Mouse (Mus musculus): Measurements from ENCODE around the gene 1700056E22Rik. TPM values are rescaled to one million over a fixed set of nuclear protein-coding genes. Genes with fewer than 3 reads are reported as not detected.

The 1700056E22Rik gene
- polyA plus RNA-seq, 1 experiment from 2014 or later = 0.95 TPM

DNA sequence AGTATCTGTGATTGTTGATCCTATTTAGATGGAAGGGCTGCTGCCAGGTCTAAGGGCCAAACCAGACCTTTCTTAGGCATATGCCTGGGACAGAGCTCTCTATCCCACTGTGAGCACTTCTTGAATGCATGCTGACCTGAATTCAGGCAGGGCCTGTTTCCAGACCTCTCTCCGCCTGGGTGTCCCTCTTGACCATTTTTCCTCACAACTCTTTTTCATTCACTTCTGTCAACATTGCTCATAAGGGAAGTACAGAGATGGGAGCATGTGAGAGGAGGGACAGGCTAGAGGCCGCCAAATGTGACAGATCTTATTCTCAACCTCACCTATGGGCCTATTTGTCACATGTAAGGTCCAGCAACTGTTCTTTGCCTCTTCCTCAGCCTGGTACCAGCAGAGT is 20.1 kb upstream of the 1700056E22Rik start:
- no peaks in the 10 kb centered on the region for H3K36me3 ChIP-seq (ENCODE audit: control insufficient read depth, insufficient read depth, low read length)
- WGBS = 78% methylated on average over 2 of the region's 2 CpGs
- no peak overlapping the region for H3K9ac ChIP-seq (ENCODE audit: low read depth, low read length)
- no peak overlapping the region for H3K4me3 ChIP-seq (ENCODE audit: low read depth, low read length)
- no peaks in the 10 kb centered on the region for H3K27me3 ChIP-seq (replicated peaks; ENCODE audit: control insufficient read depth, insufficient read depth, low read length)
- H3K9me3 ChIP-seq (ENCODE audit: control insufficient read depth, low read length) = no peaks in the 10 kb centered on the region
- H3K27ac ChIP-seq (ENCODE audit: low read depth, low read length) = no peak overlapping the region
- no peak for ATAC-seq (replicated peaks; ENCODE audit: low FRiP score)
- H3K4me1 ChIP-seq (replicated peaks; ENCODE audit: control insufficient read depth, insufficient read depth, low read length) = peaks cover 8% of the 10 kb centered on the region
- H3K4me2 ChIP-seq = no peak overlapping the region
- DNase-seq (ENCODE audit: low spot score) = no peak

DNA sequence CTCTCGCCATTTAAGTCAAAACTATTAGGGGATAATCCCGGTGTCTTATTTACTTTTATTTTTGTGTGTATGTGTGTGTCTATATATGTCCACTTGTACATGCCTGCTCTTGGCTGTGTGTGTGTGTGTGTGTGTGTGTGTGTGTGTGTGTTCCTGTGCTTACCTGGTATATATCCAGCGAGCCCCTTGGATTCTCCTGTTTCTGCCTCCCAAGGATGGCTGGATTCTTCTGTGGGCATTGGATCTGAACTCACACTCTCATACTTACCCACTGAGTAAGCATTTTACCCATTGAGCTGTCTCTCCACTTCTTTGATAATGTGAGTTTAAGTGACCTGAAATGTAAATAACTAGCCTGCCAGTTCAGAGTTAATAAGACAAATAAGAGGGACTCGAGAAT is 19.6 kb upstream of the 1700056E22Rik start:
- ATAC-seq (replicated peaks; ENCODE audit: low FRiP score) (no peak), DNase-seq (ENCODE audit: low spot score) (no peak)
- H3K9ac ChIP-seq (ENCODE audit: low read depth, low read length) = no peak overlapping the region
- no peaks in the 10 kb centered on the region for H3K36me3 ChIP-seq (ENCODE audit: control insufficient read depth, insufficient read depth, low read length)
- no peaks in the 10 kb centered on the region for H3K9me3 ChIP-seq (ENCODE audit: control insufficient read depth, low read length)
- H3K27me3 ChIP-seq (replicated peaks; ENCODE audit: control insufficient read depth, insufficient read depth, low read length) = no peaks in the 10 kb centered on the region
- H3K4me3 ChIP-seq (ENCODE audit: low read depth, low read length) = no peak overlapping the region
- 81% methylated on average over 4 of the region's 4 CpGs for WGBS
- H3K4me1 ChIP-seq (replicated peaks; ENCODE audit: control insufficient read depth, insufficient read depth, low read length) = peaks cover 8% of the 10 kb centered on the region
- no peak overlapping the region for H3K4me2 ChIP-seq
- no peak overlapping the region for H3K27ac ChIP-seq (ENCODE audit: low read depth, low read length)

DNA sequence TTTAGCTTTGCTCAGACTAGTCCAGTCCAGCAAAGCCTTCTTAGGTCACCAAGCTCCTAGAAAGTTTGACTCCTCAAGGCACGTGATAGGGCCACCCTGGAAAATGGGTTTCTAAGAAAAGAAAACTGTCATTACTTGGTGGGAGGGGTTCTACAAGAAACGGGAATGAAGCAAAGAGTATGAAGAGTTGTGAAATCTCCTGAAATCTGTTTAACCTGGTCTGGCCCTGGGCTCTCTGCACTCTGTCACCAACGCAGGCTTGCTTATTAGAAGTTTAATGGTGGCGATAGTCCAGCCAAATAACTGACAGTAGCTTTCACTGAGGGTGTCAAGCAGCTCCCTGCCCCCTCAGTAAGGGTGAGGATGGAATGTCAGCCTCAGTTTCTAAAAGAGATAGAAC is 19.0 kb upstream of the 1700056E22Rik start:
- Histone ChIP-seq H3K9ac (ENCODE audit: low read depth, low read length) (no peak overlapping the region), H3K4me2 (no peak overlapping the region), H3K9me3 (ENCODE audit: control insufficient read depth, low read length) (no peaks in the 10 kb centered on the region), H3K27me3 (replicated peaks; ENCODE audit: control insufficient read depth, insufficient read depth, low read length) (no peaks in the 10 kb centered on the region), H3K27ac (ENCODE audit: low read depth, low read length) (no peak overlapping the region), H3K4me1 (replicated peaks; ENCODE audit: control insufficient read depth, insufficient read depth, low read length) (peaks cover 8% of the 10 kb centered on the region), H3K36me3 (ENCODE audit: control insufficient read depth, insufficient read depth, low read length) (no peaks in the 10 kb centered on the region), H3K4me3 (ENCODE audit: low read depth, low read length) (no peak overlapping the region)
- ATAC-seq (replicated peaks; ENCODE audit: low FRiP score) (no peak), DNase-seq (ENCODE audit: low spot score) (no peak)
- 71% methylated on average over 4 of the region's 4 CpGs for whole genome bisulfite sequencing

DNA sequence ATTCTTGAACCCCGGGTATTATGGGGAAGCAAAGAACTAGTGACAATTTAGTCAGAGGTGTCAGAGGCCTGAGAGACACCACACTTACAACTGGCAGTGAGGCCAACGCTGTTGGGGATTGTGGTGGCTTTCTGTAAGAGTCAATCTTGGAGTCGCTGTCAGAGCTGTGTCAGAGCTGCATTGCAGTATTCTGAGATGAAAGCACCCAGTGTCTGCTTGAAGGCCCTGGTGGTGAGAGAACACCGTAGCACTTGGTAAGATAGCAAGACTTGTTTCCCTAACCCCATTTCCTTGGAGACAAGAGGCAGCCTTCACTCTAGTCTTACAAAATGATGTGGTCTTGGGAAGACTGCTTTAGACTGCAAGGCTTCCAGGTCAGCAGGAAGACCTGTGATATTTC is 18.2 kb upstream of the 1700056E22Rik start:
- no peak overlapping the region for H3K4me2 ChIP-seq
- H3K4me1 ChIP-seq (replicated peaks; ENCODE audit: control insufficient read depth, insufficient read depth, low read length) = peaks cover 8% of the 10 kb centered on the region
- H3K9me3 ChIP-seq (ENCODE audit: control insufficient read depth, low read length) = no peaks in the 10 kb centered on the region
- H3K9ac ChIP-seq (ENCODE audit: low read depth, low read length) = no peak overlapping the region
- H3K27ac ChIP-seq (ENCODE audit: low read depth, low read length) = no peak overlapping the region
- no peak for DNase-seq (ENCODE audit: low spot score)
- H3K36me3 ChIP-seq (ENCODE audit: control insufficient read depth, insufficient read depth, low read length) = no peaks in the 10 kb centered on the region
- 60% methylated on average over 4 of the region's 4 CpGs for WGBS
- H3K27me3 ChIP-seq (replicated peaks; ENCODE audit: control insufficient read depth, insufficient read depth, low read length) = no peaks in the 10 kb centered on the region
- H3K4me3 ChIP-seq (ENCODE audit: low read depth, low read length) = no peak overlapping the region
- ATAC-seq (replicated peaks; ENCODE audit: low FRiP score) = 0 out of 2 replicates have a peak, but pooled peaks have one; percentile 23

DNA sequence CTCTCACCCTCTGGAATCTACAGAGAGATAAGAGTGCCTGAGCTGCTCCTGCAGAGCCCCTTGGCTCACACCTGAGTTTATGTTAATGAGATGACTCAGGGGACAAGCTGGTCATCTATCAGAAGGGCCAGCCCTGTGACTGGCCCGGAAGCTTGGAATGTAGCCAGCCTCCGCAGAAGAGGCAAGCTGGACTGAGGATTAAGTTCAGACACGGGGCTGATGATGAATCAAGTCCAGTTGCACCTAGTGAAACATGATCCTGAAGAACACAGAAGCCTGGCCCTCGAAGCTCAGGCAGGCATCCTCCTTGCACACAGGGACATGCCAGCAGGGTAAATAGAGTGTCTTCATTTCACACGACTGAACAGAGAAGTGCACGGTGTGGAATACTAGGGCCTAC is 17.7 kb upstream of the 1700056E22Rik start:
- DNase-seq (ENCODE audit: low spot score) (no peak), ATAC-seq (replicated peaks; ENCODE audit: low FRiP score) (no peak)
- H3K36me3 ChIP-seq (ENCODE audit: control insufficient read depth, insufficient read depth, low read length) = no peaks in the 10 kb centered on the region
- no peak overlapping the region for H3K27ac ChIP-seq (ENCODE audit: low read depth, low read length)
- peaks cover 8% of the 10 kb centered on the region for H3K4me1 ChIP-seq (replicated peaks; ENCODE audit: control insufficient read depth, insufficient read depth, low read length)
- H3K27me3 ChIP-seq (replicated peaks; ENCODE audit: control insufficient read depth, insufficient read depth, low read length) = no peaks in the 10 kb centered on the region
- no peak overlapping the region for H3K4me3 ChIP-seq (ENCODE audit: low read depth, low read length)
- no peaks in the 10 kb centered on the region for H3K9me3 ChIP-seq (ENCODE audit: control insufficient read depth, low read length)
- WGBS = 43% methylated on average over 6 of the region's 6 CpGs
- H3K4me2 ChIP-seq = no peak overlapping the region
- no peak overlapping the region for H3K9ac ChIP-seq (ENCODE audit: low read depth, low read length)

DNA sequence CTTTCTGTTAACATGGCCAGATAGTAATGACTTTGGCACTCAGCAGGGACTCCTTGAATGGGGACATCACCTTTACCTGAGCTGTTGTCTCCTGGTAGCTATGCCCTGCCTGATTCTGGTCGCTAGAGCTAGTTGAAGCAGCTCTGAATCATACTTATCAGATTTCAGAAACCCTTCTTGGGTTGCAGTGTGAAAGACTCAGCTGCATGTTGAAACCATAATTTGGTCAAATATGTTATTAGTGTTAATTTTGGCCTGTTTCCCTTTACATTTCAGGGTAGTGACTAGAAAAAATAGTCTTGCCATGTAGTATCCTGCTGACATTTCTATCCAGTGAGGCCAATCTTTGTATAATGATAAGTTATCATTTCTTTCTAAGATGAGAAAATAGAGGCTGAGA is 17.2 kb upstream of the 1700056E22Rik start:
- Histone ChIP-seq H3K27ac (ENCODE audit: low read depth, low read length) (no peak overlapping the region), H3K4me2 (no peak overlapping the region), H3K9me3 (ENCODE audit: control insufficient read depth, low read length) (no peaks in the 10 kb centered on the region), H3K4me1 (replicated peaks; ENCODE audit: control insufficient read depth, insufficient read depth, low read length) (peaks cover 8% of the 10 kb centered on the region), H3K4me3 (ENCODE audit: low read depth, low read length) (no peak overlapping the region), H3K36me3 (ENCODE audit: control insufficient read depth, insufficient read depth, low read length) (no peaks in the 10 kb centered on the region), H3K9ac (ENCODE audit: low read depth, low read length) (no peak overlapping the region), H3K27me3 (replicated peaks; ENCODE audit: control insufficient read depth, insufficient read depth, low read length) (no peaks in the 10 kb centered on the region)
- ATAC-seq (replicated peaks; ENCODE audit: low FRiP score) = no peak
- 65% methylated on average over 1 of the region's 1 CpGs for WGBS
- DNase-seq (ENCODE audit: low spot score) = no peak

DNA sequence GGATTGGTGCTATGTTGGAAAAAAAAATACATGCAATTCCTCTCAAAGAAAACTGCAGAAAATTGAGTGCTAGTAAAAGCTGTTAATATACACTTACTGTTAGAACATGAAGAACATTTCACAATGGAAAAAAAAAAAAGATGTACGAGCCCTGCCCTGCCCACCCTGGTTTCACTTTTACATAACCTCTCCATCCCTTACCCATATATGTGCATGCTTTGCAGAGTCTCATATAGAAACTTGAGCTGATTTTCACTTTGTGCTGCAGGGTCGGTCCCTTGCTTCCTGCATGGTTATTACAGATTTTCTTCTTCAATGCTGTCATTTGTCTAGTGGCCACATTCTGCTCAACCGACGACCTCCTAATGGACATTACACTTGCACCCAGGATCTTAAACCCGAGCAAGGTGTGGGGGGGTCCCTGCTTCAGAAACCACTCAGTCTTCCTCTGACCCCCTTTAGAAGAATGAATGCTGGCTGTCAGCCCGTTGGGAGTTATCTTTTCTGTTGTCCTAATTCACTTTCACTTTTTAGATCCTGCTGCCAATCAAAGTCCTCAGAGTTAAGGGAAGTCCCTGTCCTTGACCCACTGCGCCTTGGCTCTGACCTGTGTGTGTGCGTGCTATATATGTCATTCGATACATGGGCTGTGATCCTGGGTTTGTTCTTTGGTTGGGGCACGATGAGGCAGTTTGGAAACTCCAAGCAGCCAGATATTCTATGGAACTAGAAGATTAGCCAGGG is 14.7 kb upstream of the 1700056E22Rik start:
- ATAC-seq (replicated peaks; ENCODE audit: low FRiP score) (no peak), DNase-seq (ENCODE audit: low spot score) (no peak)
- peaks cover 8% of the 10 kb centered on the region for H3K4me1 ChIP-seq (replicated peaks; ENCODE audit: control insufficient read depth, insufficient read depth, low read length)
- H3K4me2 ChIP-seq = no peak overlapping the region
- no peak overlapping the region for H3K27ac ChIP-seq (ENCODE audit: low read depth, low read length)
- H3K4me3 ChIP-seq (ENCODE audit: low read depth, low read length) = no peak overlapping the region
- no peaks in the 10 kb centered on the region for H3K9me3 ChIP-seq (ENCODE audit: control insufficient read depth, low read length)
- H3K27me3 ChIP-seq (replicated peaks; ENCODE audit: control insufficient read depth, insufficient read depth, low read length) = no peaks in the 10 kb centered on the region
- WGBS = 60% methylated on average over 10 of the region's 10 CpGs
- H3K9ac ChIP-seq (ENCODE audit: low read depth, low read length) = no peak overlapping the region
- H3K36me3 ChIP-seq (ENCODE audit: control insufficient read depth, insufficient read depth, low read length) = no peaks in the 10 kb centered on the region

DNA sequence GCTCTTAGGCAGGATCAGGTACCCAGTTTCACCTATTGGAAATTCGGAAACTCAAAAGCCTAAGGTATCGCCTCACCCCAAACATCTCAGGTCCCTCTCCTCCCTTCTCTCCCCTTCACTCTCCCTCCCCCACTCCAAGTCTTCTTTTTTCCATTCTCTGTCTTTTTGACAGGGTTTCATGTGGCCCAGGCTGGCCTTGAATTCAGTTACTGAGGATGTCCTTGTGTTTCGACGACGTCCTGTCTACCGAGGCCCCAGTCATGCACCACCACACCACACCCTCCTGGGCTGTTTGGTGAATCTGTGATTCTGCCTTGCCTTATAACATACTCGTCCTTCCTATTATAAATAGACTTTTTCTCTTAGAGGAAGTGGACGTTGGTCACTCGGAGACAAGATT is 13.7 kb upstream of the 1700056E22Rik start:
- no peak for ATAC-seq (replicated peaks; ENCODE audit: low FRiP score)
- no peaks in the 10 kb centered on the region for H3K27me3 ChIP-seq (replicated peaks; ENCODE audit: control insufficient read depth, insufficient read depth, low read length)
- peaks cover 10% of the 10 kb centered on the region for H3K4me1 ChIP-seq (replicated peaks; ENCODE audit: control insufficient read depth, insufficient read depth, low read length)
- H3K27ac ChIP-seq (ENCODE audit: low read depth, low read length) = no peak overlapping the region
- H3K4me2 ChIP-seq = no peak overlapping the region
- H3K9me3 ChIP-seq (ENCODE audit: control insufficient read depth, low read length) = no peaks in the 10 kb centered on the region
- no peaks in the 10 kb centered on the region for H3K36me3 ChIP-seq (ENCODE audit: control insufficient read depth, insufficient read depth, low read length)
- H3K9ac ChIP-seq (ENCODE audit: low read depth, low read length) = no peak overlapping the region
- 79% methylated on average over 9 of the region's 9 CpGs for WGBS
- no peak for DNase-seq (ENCODE audit: low spot score)
- H3K4me3 ChIP-seq (ENCODE audit: low read depth, low read length) = no peak overlapping the region

DNA sequence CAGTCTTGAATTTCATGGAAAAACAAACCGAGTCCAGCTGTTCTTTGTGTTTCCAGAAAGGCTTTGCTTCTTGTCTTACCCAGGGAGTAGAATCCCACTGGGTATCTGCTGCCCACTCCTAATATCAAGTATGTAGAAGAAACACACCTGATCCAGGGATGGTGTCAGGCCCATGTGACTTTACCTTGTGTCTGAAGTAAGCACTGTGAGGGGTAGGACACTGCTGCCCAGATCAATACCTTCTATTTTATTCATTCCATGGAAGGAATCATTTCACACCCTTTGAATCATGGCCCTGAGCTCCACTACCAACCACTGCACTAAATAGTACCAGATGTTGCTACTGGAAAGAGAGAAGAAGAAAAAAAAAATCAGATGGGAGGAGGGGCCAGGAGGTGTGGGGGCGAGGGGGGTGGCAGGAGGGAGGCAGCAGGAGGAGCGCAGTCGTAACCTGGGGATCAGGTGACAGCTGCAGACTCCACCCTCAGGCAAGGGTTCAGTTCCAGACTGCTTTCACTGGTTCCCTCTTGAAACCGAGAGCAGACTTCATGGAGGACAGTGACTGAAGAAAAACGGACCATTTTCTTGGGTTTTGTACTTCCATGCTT is 12.1 kb upstream of the 1700056E22Rik start:
- H3K27ac ChIP-seq (ENCODE audit: low read depth, low read length) = no peak overlapping the region
- H3K4me2 ChIP-seq = no peak overlapping the region
- H3K4me3 ChIP-seq (ENCODE audit: low read depth, low read length) = no peak overlapping the region
- no peaks in the 10 kb centered on the region for H3K36me3 ChIP-seq (ENCODE audit: control insufficient read depth, insufficient read depth, low read length)
- ATAC-seq (replicated peaks; ENCODE audit: low FRiP score) = no peak
- H3K4me1 ChIP-seq (replicated peaks; ENCODE audit: control insufficient read depth, insufficient read depth, low read length) = peaks cover 9% of the 10 kb centered on the region; the same call in 1 of the 2 replicates
- WGBS = 56% methylated on average over 6 of the region's 6 CpGs
- no peak for DNase-seq (ENCODE audit: low spot score)
- H3K9ac ChIP-seq (ENCODE audit: low read depth, low read length) = no peak overlapping the region
- no peaks in the 10 kb centered on the region for H3K9me3 ChIP-seq (ENCODE audit: control insufficient read depth, low read length)
- H3K27me3 ChIP-seq (replicated peaks; ENCODE audit: control insufficient read depth, insufficient read depth, low read length) = no peaks in the 10 kb centered on the region

Measured in liver, embryonic 11.5 days (tissue).